Mouse (Mus musculus) spleen, adult 2 months (tissue): ENCODE results near the gene Dpyd.

Source experiments
- CTCF ChIP-seq: fragments of 200-500 bp; IDR thresholded peaks from 2 replicates; pipeline ENCODE4 v1.5.1; 2011; ENCODE audit warnings: mild to moderate bottlenecking, inconsistent platforms; ENCODE audit not compliant: insufficient read depth, insufficient read length, insufficient replicate concordance; ENCODE audit errors: extremely low read depth
- POLR2A ChIP-seq: fragments of 200-500 bp; IDR thresholded peaks from 2 replicates; pipeline ENCODE4 v1.6.1; 2011; ENCODE audit warnings: low read depth, low read length, inconsistent platforms

GRCm38 (mm10) chr3:119143034-119143433 lies 581.1 kb downstream of the Dpyd start:
- TF ChIP-seq CTCF = no peak
- TF ChIP-seq POLR2A = no peak
